Mouse (Mus musculus) forebrain, embryonic 15.5 days (tissue): ENCODE results near the gene Cct6b. TPM values are rescaled to one million over a fixed set of nuclear protein-coding genes. Genes with fewer than 3 reads are reported as not detected.
"Not testable (repeated sequence)": the region's sequence is repeated elsewhere in the genome, so short reads cannot be mapped to it uniquely, and the experiment has no call there.

Source experiments
- ATAC-seq: fragments of 200-750 bp; cut with Nextera tagmentation; replicated peaks from 2 replicates; pipeline ENCODE4 v1.8.0; 2017; ENCODE audit warnings: mild to moderate bottlenecking, moderate TSS enrichment, moderate library complexity
- H3K27ac ChIP-seq: fragments of 300-500 bp; sonication (generic); replicated peaks from 2 replicates; pipeline ENCODE4 v1.5.1; 2015; ENCODE audit warnings: mild to moderate bottlenecking, inconsistent platforms
- H3K27me3 ChIP-seq: fragments of 300-500 bp; sonication (generic); 2 replicates; pipeline ENCODE4 v1.6.1; 2015; ENCODE audit warnings: inconsistent platforms
- H3K36me3 ChIP-seq: fragments of 300-500 bp; sonication (generic); 2 replicates; pipeline ENCODE4 v1.6.1; 2015; ENCODE audit warnings: mild to moderate bottlenecking, inconsistent platforms
- H3K4me1 ChIP-seq: fragments of 300-500 bp; sonication (generic); 2 replicates; pipeline ENCODE4 v1.6.1; 2015; ENCODE audit warnings: inconsistent platforms
- H3K4me2 ChIP-seq: fragments of 300-500 bp; sonication (generic); replicated peaks from 2 replicates; pipeline ENCODE4 v1.6.1; 2015; ENCODE audit warnings: mild to moderate bottlenecking, inconsistent platforms
- H3K4me3 ChIP-seq: fragments of 300-500 bp; sonication (generic); 2 replicates; pipeline ENCODE4 v1.5.1; 2015; ENCODE audit warnings: mild to moderate bottlenecking, inconsistent platforms
- H3K9ac ChIP-seq: fragments of 300-500 bp; sonication (generic); replicated peaks from 2 replicates; pipeline ENCODE4 v1.6.1; 2015; ENCODE audit warnings: mild to moderate bottlenecking, inconsistent platforms
- H3K9me3 ChIP-seq: fragments of 300-500 bp; sonication (generic); 2 replicates; pipeline ENCODE4 v1.6.1; 2016; ENCODE audit warnings: inconsistent platforms
- WGBS: fragments of 180-500 bp; shearing (Covaris S2); methylation state at CpG from one replicate; pipeline ENCODE4 v1.1.7; 2015; ENCODE audit warnings: mixed read lengths; 5-methylcytosine and 5-hydroxymethylcytosine counted together
- polyA plus RNA-seq: library from polyadenylated mRNA; unstranded; fragments of >200 nt; fragmentation: Nextera tagmentation; extraction: Ambion mirVana; gene quantifications from 2 replicates; pipeline ENCODE4 v1.2.1, GENCODE M21; 2015

The Cct6b gene
- polyA plus RNA-seq, 1 experiment from 2014 or later: 0.28 TPM

- not testable (repeated sequence) for H3K4me2 ChIP-seq, H3K36me3 ChIP-seq, ATAC-seq, H3K9ac ChIP-seq, H3K4me3 ChIP-seq, H3K27ac ChIP-seq, H3K9me3 ChIP-seq, H3K27me3 ChIP-seq, H3K4me1 ChIP-seq
These were observed 69.2 kb downstream of the Cct6b start for GRCm38 (mm10) chr11:82694947-82695346.

- no peak overlapping the region for H3K4me3 ChIP-seq
- no peak overlapping the region for H3K9ac ChIP-seq
- H3K9me3 ChIP-seq: no peaks in the 10 kb centered on the region
- H3K27ac ChIP-seq: no peak overlapping the region
- no peak for ATAC-seq
- no peaks in the 10 kb centered on the region for H3K36me3 ChIP-seq
- 77% methylated on average over 6 of the region's 6 CpGs for WGBS
- no peak overlapping the region for H3K4me2 ChIP-seq
- no peaks in the 10 kb centered on the region for H3K27me3 ChIP-seq
- H3K4me1 ChIP-seq: peaks cover 10% of the 10 kb centered on the region; the same call in 1 of the 2 replicates
These were observed 71.5 kb downstream of the Cct6b start for GRCm38 (mm10) chr11:82692668-82693067.

GRCm38 (mm10) chr11:82690476-82690875 is 73.6 kb downstream of the Cct6b start:
- 48% methylated on average over 5 of the region's 5 CpGs for WGBS
- Histone ChIP-seq H3K27me3 (no peaks in the 10 kb centered on the region), H3K4me1 (peaks cover 10% of the 10 kb centered on the region; the same call in 1 of the 2 replicates)

GRCm38 (mm10) chr11:82687668-82688067 is 76.5 kb downstream of the Cct6b start:
- Histone ChIP-seq H3K27ac (no peak overlapping the region), H3K4me2 (no peak overlapping the region), H3K36me3 (no peaks in the 10 kb centered on the region), H3K4me1 (peaks cover 26% of the 10 kb centered on the region), H3K4me3 (no peak overlapping the region), H3K9me3 (no peaks in the 10 kb centered on the region), H3K9ac (no peak overlapping the region), H3K27me3 (no peaks in the 10 kb centered on the region)
- no peak for ATAC-seq

More at GRCm38 (mm10) chr11:82690476-82690875, 73.6 kb downstream of the Cct6b start:
- Histone ChIP-seq H3K27ac (no peak overlapping the region), H3K36me3 (no peaks in the 10 kb centered on the region), H3K9me3 (no peaks in the 10 kb centered on the region), H3K9ac (no peak overlapping the region), H3K4me3 (no peak overlapping the region), H3K4me2 (no peak overlapping the region)
- no peak for ATAC-seq

GRCm38 (mm10) chr11:82684676-82685075 is 79.4 kb downstream of the Cct6b start:
- 40% methylated on average over 6 of the region's 6 CpGs for WGBS
- H3K4me3 ChIP-seq: no peak overlapping the region
- peak; percentile 73 for ATAC-seq
- H3K9ac ChIP-seq: no peak overlapping the region
- no peaks in the 10 kb centered on the region for H3K27me3 ChIP-seq
- H3K9me3 ChIP-seq: no peaks in the 10 kb centered on the region
- no peak overlapping the region for H3K4me2 ChIP-seq
- no peak overlapping the region for H3K27ac ChIP-seq
- H3K36me3 ChIP-seq: no peaks in the 10 kb centered on the region
- peaks cover 16% of the 10 kb centered on the region for H3K4me1 ChIP-seq

- WGBS: 44% methylated on average over 12 of the region's 12 CpGs
- ATAC-seq: peak; percentile 78; the same call in 1 of the 2 replicates
- Histone ChIP-seq H3K4me3 (no peak overlapping the region), H3K4me1 (peaks cover 16% of the 10 kb centered on the region), H3K9me3 (no peaks in the 10 kb centered on the region), H3K27ac (no peak overlapping the region), H3K4me2 (no peak overlapping the region), H3K9ac (no peak overlapping the region), H3K27me3 (no peaks in the 10 kb centered on the region), H3K36me3 (no peaks in the 10 kb centered on the region)
These were observed 80.2 kb downstream of the Cct6b start for GRCm38 (mm10) chr11:82683765-82684505.

GRCm38 (mm10) chr11:82678561-82678960 is 85.6 kb downstream of the Cct6b start:
- Histone ChIP-seq H3K4me1 (peaks cover 13% of the 10 kb centered on the region), H3K36me3 (no peaks in the 10 kb centered on the region), H3K27me3 (no peaks in the 10 kb centered on the region), H3K4me3 (no peak overlapping the region), H3K9ac (no peak overlapping the region), H3K4me2 (no peak overlapping the region), H3K9me3 (no peaks in the 10 kb centered on the region), H3K27ac (no peak overlapping the region)
- no peak for ATAC-seq
- WGBS: 50% methylated on average over 12 of the region's 12 CpGs

Other genes starting within 250 kb of the Cct6b start
- gene Zfp830, start within 50 bp of the Cct6b start, polyA plus RNA-seq: 32.4 and 36.4 TPM in 2 replicates
- gene Lig3, start 16.8 kb upstream of the Cct6b start, polyA plus RNA-seq: 33.7 and 35.1 TPM in 2 replicates
- gene Rffl, start 106.9 kb upstream of the Cct6b start, polyA plus RNA-seq: 8.7 and 10.0 TPM in 2 replicates
- 13.5 and 14.2 TPM in 2 replicates for gene Rad51d, start 126.3 kb upstream of the Cct6b start, polyA plus RNA-seq
- gene Fndc8, start 127.8 kb upstream of the Cct6b start, polyA plus RNA-seq: 0.23 and 0.60 TPM in 2 replicates
- gene Nle1, start 144.1 kb upstream of the Cct6b start, polyA plus RNA-seq: 32.0 and 37.5 TPM in 2 replicates
- 1.0 and 1.3 TPM in 2 replicates for gene Unc45b, start 146.2 kb upstream of the Cct6b start, polyA plus RNA-seq
- gene Slfn5, start 187.0 kb upstream of the Cct6b start, polyA plus RNA-seq: 0.85 and 1.1 TPM in 2 replicates
- 5.1 and 5.4 TPM in 2 replicates for gene Slfn9, start 227.5 kb upstream of the Cct6b start, polyA plus RNA-seq